29 mouse cellular contexts compared by ENCODE assay signal in genomic region chr9:110436041-110436440, GRCm38 (mm10). TPM values are rescaled to one million over a fixed set of nuclear protein-coding genes. Genes with fewer than 3 reads are reported as not detected.
"Had no signal": no experiment of that assay in that cellular context is flagged by ENCODE, and none has a peak within 500 bp of the region (broad histone marks: within the 10 kb centered on the region; RNA-seq: fewer than 3 reads in every experiment).

No protein-coding gene starts in this region.

- DNase-seq: cerebellum, adult 9-10 months; cerebellum, adult 9-11 months; cerebellum, postnatal 10 days; cerebellum, postnatal 14 days; cerebellum, postnatal 25 days; cerebellum, postnatal 36 days; embryo, embryonic 11 days; forebrain, postnatal 0 days; gastrocnemius, adult 2 months; gastrocnemius, postnatal 10 days; gastrocnemius, postnatal 14 days; gastrocnemius, postnatal 25 days; gastrocnemius, postnatal 36 days; heart, adult 11 months; heart, adult 18-20 months; heart, adult 2 months had no signal

- H3K9ac ChIP-seq: embryonic facial prominence, embryonic 12.5 days; embryonic facial prominence, embryonic 13.5 days; embryonic facial prominence, embryonic 15.5 days; forebrain, embryonic 12.5 days; forebrain, embryonic 13.5 days; forebrain, embryonic 15.5 days; forebrain, postnatal 0 days had no signal

- ATAC-seq: forebrain, embryonic 13.5 days; forebrain, embryonic 14.5 days; forebrain, embryonic 15.5 days; forebrain, embryonic 16.5 days; forebrain, postnatal 0 days had no signal

- H3K4me2 ChIP-seq: embryonic facial prominence, embryonic 12.5 days; embryonic facial prominence, embryonic 13.5 days; embryonic facial prominence, embryonic 15.5 days; forebrain, embryonic 12.5 days; forebrain, embryonic 13.5 days; forebrain, embryonic 15.5 days had no signal

- H3K9me3 ChIP-seq: embryonic facial prominence, embryonic 10.5 days; embryonic facial prominence, embryonic 12.5 days; embryonic facial prominence, embryonic 13.5 days; embryonic facial prominence, embryonic 15.5 days; forebrain, embryonic 10.5 days; forebrain, embryonic 12.5 days; forebrain, embryonic 13.5 days; forebrain, embryonic 15.5 days had no signal

- H3K27ac ChIP-seq: embryonic facial prominence, embryonic 10.5 days; embryonic facial prominence, embryonic 12.5 days; embryonic facial prominence, embryonic 13.5 days; embryonic facial prominence, embryonic 15.5 days; forebrain, embryonic 10.5 days; forebrain, embryonic 12.5 days; forebrain, embryonic 13.5 days; forebrain, embryonic 15.5 days; gastrocnemius, adult 2 months; heart, adult 2 months had no signal

- H3K27me3 ChIP-seq: embryonic facial prominence, embryonic 12.5 days; embryonic facial prominence, embryonic 13.5 days; embryonic facial prominence, embryonic 15.5 days; forebrain, embryonic 12.5 days; forebrain, embryonic 13.5 days; forebrain, embryonic 15.5 days had no signal

- H3K4me1 ChIP-seq: embryonic facial prominence, embryonic 10.5 days; embryonic facial prominence, embryonic 12.5 days; embryonic facial prominence, embryonic 13.5 days; embryonic facial prominence, embryonic 15.5 days; forebrain, embryonic 10.5 days; forebrain, embryonic 12.5 days; forebrain, embryonic 13.5 days; forebrain, embryonic 15.5 days had no signal

- H3K4me3 ChIP-seq: embryonic facial prominence, embryonic 10.5 days; embryonic facial prominence, embryonic 12.5 days; embryonic facial prominence, embryonic 13.5 days; embryonic facial prominence, embryonic 15.5 days; erythroblast, embryonic 14.5 days; forebrain, embryonic 10.5 days; forebrain, embryonic 12.5 days; forebrain, embryonic 13.5 days; forebrain, embryonic 15.5 days; gastrocnemius, adult 2 months; heart, adult 2 months had no signal

RNA-seq across cellular contexts. Expression of gene Ngp, which starts 16.5 kb away (rescaled TPM):
- total RNA-seq: forebrain, postnatal 0 days; gastrocnemius, adult 18-20 months; gastrocnemius, adult 2 months; gastrocnemius, adult 8-10 months; gastrocnemius, postnatal 25 days; gastrocnemius, postnatal 36 days; heart, adult 18-20 months; heart, adult 2 months had no signal
- polyA plus RNA-seq: embryonic facial prominence, embryonic 10.5 days; forebrain, embryonic 10.5 days had no signal

RNA-seq across cellular contexts. Expression of gene Kif9, which starts 40.7 kb away (rescaled TPM):
- total RNA-seq: gastrocnemius, adult 18-20 months had no signal
- polyA plus RNA-seq: erythroblast, embryonic 14.5 days had no signal
